Mouse (Mus musculus) midbrain, embryonic 16.5 days (tissue): Measurements from ENCODE around the gene Otud7a. TPM values are rescaled to one million over a fixed set of nuclear protein-coding genes. Genes with fewer than 3 reads are reported as not detected.

Source experiments
- ATAC-seq: fragments of 200-750 bp; cut with Nextera tagmentation; 2 replicates; pipeline ENCODE4 v1.8.0; 2017; ENCODE audit warnings: moderate TSS enrichment
- H3K27ac ChIP-seq: fragments of 300-500 bp; sonication (generic); 2 replicates; pipeline ENCODE4 v1.5.1; 2014; ENCODE audit warnings: mild to moderate bottlenecking, low read length, mixed read lengths
- H3K27me3 ChIP-seq: fragments of 300-500 bp; sonication (generic); 2 replicates; pipeline ENCODE4 v1.6.1; 2014; ENCODE audit warnings: low read depth, low read length, mixed read lengths; ENCODE audit not compliant: control insufficient read depth, insufficient read depth
- H3K36me3 ChIP-seq: fragments of 300-500 bp; sonication (generic); 2 replicates; pipeline ENCODE4 v1.6.1; 2014; ENCODE audit warnings: mild to moderate bottlenecking, low read length, moderate library complexity, mixed read lengths; ENCODE audit not compliant: control insufficient read depth, insufficient read depth
- H3K4me1 ChIP-seq: fragments of 300-500 bp; sonication (generic); 2 replicates; pipeline ENCODE4 v1.6.1; 2014; ENCODE audit warnings: mild to moderate bottlenecking, low read length, mixed read lengths; ENCODE audit not compliant: control insufficient read depth, insufficient read depth
- H3K4me2 ChIP-seq: fragments of 300-500 bp; sonication (generic); 2 replicates; pipeline ENCODE4 v1.6.1; 2014; ENCODE audit warnings: mild to moderate bottlenecking, low read length, mixed read lengths
- H3K4me3 ChIP-seq: fragments of 300-500 bp; sonication (generic); 2 replicates; pipeline ENCODE4 v1.5.1; 2014; ENCODE audit warnings: low read depth, mild to moderate bottlenecking, low read length, moderate library complexity, mixed read lengths
- H3K9ac ChIP-seq: fragments of 300-500 bp; sonication (generic); 2 replicates; pipeline ENCODE4 v1.6.1; 2014; ENCODE audit warnings: low read depth, low read length, mixed read lengths
- H3K9me3 ChIP-seq: fragments of 300-500 bp; sonication (generic); replicated peaks from 2 replicates; pipeline ENCODE4 v1.6.1; 2014; ENCODE audit warnings: mild to moderate bottlenecking, low read length, mixed read lengths; ENCODE audit not compliant: control insufficient read depth, poor library complexity, severe bottlenecking
- WGBS: fragments of 180-500 bp; shearing (Covaris S2); extraction: QIAGEN DNeasy Blood & Tissue Kit; methylation state at CpG from one replicate; pipeline ENCODE4 v1.1.7; 2014; 5-methylcytosine and 5-hydroxymethylcytosine counted together
- polyA plus RNA-seq: library from polyadenylated mRNA; unstranded; fragments of >200 nt; fragmentation: Nextera tagmentation; extraction: Ambion mirVana; gene quantifications from 2 replicates; pipeline ENCODE4 v1.2.1, GENCODE M21; 2015

Otud7a gene
- polyA plus RNA-seq, 1 experiment from 2014 or later = 3.4 TPM

GRCm38 (mm10) chr7:63590305-63590704 is 145.8 kb downstream of the Otud7a start:
- Histone ChIP-seq H3K9ac (no peak overlapping the region), H3K36me3 (no peaks in the 10 kb centered on the region), H3K9me3 (no peaks in the 10 kb centered on the region), H3K4me3 (no peak overlapping the region), H3K27me3 (no peaks in the 10 kb centered on the region), H3K4me1 (no peaks in the 10 kb centered on the region), H3K4me2 (no peak overlapping the region), H3K27ac (no peak overlapping the region)
- 69% methylated on average over 2 of the region's 2 CpGs for WGBS
- no peak for ATAC-seq

GRCm38 (mm10) chr7:63591322-63591721 is 146.8 kb downstream of the Otud7a start:
- ATAC-seq = 0 out of 2 replicates have a peak, but pooled peaks have one; percentile 14
- Histone ChIP-seq H3K9ac (no peak overlapping the region), H3K27me3 (no peaks in the 10 kb centered on the region), H3K4me2 (no peak overlapping the region), H3K4me1 (no peaks in the 10 kb centered on the region), H3K9me3 (no peaks in the 10 kb centered on the region), H3K27ac (no peak overlapping the region), H3K36me3 (no peaks in the 10 kb centered on the region), H3K4me3 (no peak overlapping the region)
- WGBS = 66% methylated on average over 4 of the region's 4 CpGs

DNA sequence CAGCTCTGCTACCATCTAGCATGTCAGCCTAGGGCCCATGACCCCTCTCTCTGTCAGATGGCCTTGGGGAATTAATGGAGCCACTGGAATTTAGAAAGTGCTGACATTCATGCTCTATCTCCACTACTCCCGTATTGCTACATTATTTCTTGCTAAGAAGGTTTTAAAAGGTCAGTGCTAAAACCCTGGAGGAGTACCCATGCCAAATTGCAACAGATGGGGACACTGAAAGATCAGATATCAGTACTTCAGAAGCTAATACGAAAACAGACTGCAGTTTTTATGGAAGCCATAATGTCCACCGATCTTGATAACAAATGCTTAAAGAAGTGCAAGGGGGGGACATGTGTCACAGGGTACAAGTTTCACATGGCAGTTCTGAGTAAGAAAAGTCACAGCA is 147.5 kb downstream of the Otud7a start:
- no peak overlapping the region for H3K4me3 ChIP-seq
- no peaks in the 10 kb centered on the region for H3K4me1 ChIP-seq
- H3K27me3 ChIP-seq = no peaks in the 10 kb centered on the region
- no peak for ATAC-seq
- no peak overlapping the region for H3K4me2 ChIP-seq
- H3K27ac ChIP-seq = no peak overlapping the region
- H3K36me3 ChIP-seq = no peaks in the 10 kb centered on the region
- 65% methylated on average over 3 of the region's 3 CpGs for WGBS
- no peak overlapping the region for H3K9ac ChIP-seq
- no peaks in the 10 kb centered on the region for H3K9me3 ChIP-seq

GRCm38 (mm10) chr7:63604827-63605226 is 160.3 kb downstream of the Otud7a start:
- Histone ChIP-seq H3K4me2 (no peak overlapping the region), H3K4me3 (no peak overlapping the region), H3K36me3 (no peaks in the 10 kb centered on the region), H3K9me3 (no peaks in the 10 kb centered on the region), H3K27ac (no peak overlapping the region), H3K9ac (no peak overlapping the region), H3K4me1 (no peaks in the 10 kb centered on the region), H3K27me3 (no peaks in the 10 kb centered on the region)
- ATAC-seq = no peak
- WGBS = 97% methylated on average over 1 of the region's 1 CpGs

GRCm38 (mm10) chr7:63617018-63617417 is 172.5 kb downstream of the Otud7a start:
- ATAC-seq = no peak
- Histone ChIP-seq H3K27me3 (no peaks in the 10 kb centered on the region), H3K4me1 (no peaks in the 10 kb centered on the region), H3K9me3 (no peaks in the 10 kb centered on the region), H3K4me2 (no peak overlapping the region), H3K27ac (no peak overlapping the region), H3K9ac (no peak overlapping the region), H3K36me3 (peaks cover 2% of the 10 kb centered on the region; the same call in 1 of the 2 replicates), H3K4me3 (no peak overlapping the region)
- WGBS = 91% methylated on average over 3 of the region's 3 CpGs

DNA sequence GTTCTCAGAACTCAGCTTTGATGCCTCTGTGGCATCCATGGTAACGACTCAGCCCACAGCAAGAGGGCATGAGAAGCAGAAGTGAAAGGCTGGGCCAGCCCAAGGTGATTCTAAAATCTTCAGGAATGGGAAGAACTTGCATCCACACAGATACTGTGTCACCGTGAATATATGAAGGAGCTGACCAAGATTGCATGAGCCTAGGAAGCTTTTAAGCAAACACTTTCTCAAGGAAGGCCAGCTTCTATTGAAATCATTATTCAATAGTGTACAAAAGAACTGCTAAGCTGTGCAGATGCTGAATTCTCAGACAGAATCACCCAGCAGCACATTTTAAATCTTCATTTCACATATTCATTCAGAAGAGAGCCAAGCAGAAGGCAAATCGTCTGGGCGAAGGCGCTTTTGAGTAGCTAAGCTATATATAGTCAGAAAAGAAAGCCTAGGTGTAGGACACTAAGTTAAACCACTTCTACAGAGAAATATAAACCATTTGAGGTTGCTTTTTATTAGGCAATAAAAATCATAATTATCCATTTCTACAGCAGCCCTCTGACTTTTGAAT is 176.3 kb downstream of the Otud7a start:
- WGBS = 53% methylated on average over 5 of the region's 5 CpGs
- Histone ChIP-seq H3K4me3 (no peak overlapping the region), H3K9ac (no peak overlapping the region), H3K27ac (peak overlapping the region; percentile 44; the same call in 1 of the 2 replicates), H3K36me3 (peaks cover 2% of the 10 kb centered on the region; the same call in 1 of the 2 replicates), H3K27me3 (no peaks in the 10 kb centered on the region), H3K4me2 (no peak overlapping the region), H3K4me1 (no peaks in the 10 kb centered on the region), H3K9me3 (no peaks in the 10 kb centered on the region)
- ATAC-seq = peak; percentile 57; the same call in 1 of the 2 replicates

DNA sequence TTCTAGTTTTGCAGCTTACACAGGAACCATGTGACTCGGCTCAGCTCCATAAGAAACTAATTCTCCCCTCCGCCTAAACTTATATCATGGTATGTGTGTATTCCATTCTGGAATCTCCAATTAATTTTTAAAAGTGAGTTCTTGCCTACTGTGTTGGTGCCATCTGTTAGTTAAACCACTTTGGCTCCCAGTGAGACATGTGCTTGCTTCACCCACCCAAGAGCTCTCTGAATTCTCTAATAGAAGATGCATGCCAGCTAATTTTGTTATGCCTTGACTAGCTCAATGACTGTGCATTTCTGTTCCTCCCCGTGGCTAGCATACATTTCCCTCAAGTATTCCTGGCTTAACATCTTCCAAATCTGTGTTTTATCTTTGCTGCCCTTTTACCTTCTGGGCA is 193.1 kb downstream of the Otud7a start:
- no peak overlapping the region for H3K4me2 ChIP-seq
- no peak overlapping the region for H3K27ac ChIP-seq
- no peaks in the 10 kb centered on the region for H3K36me3 ChIP-seq
- no peaks in the 10 kb centered on the region for H3K4me1 ChIP-seq
- no peak for ATAC-seq
- 88% methylated on average over 3 of the region's 3 CpGs for WGBS
- H3K4me3 ChIP-seq = no peak overlapping the region
- no peak overlapping the region for H3K9ac ChIP-seq
- H3K9me3 ChIP-seq = no peaks in the 10 kb centered on the region
- no peaks in the 10 kb centered on the region for H3K27me3 ChIP-seq

- Histone ChIP-seq H3K4me2 (no peak overlapping the region), H3K27ac (no peak overlapping the region), H3K27me3 (no peaks in the 10 kb centered on the region), H3K4me3 (no peak overlapping the region), H3K9ac (no peak overlapping the region), H3K9me3 (no peaks in the 10 kb centered on the region), H3K36me3 (no peaks in the 10 kb centered on the region), H3K4me1 (no peaks in the 10 kb centered on the region)
- WGBS = 86% methylated on average over 1 of the region's 1 CpGs
- ATAC-seq = no peak
Observed at GRCm38 (mm10) chr7:63644002-63644401, 199.5 kb downstream of the Otud7a start.

DNA sequence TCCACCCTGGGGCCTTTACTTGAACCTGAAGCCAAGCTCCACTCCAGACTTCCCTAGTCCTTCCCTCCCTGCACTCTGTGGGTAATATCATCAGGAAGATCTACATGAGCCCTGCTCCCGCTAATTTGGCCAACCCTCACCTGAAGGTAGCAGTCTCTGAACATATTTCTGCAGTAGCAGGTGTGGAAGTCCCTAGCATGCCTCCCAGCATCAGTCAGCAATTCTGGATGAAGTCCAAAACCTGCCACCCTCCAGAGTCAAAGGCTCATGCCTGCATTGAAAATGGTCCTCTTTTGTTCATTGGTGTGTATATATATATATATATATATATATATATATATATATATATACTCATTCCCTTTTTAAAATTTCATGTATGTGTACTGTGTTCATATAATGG is 202.6 kb downstream of the Otud7a start:
- ATAC-seq = no peak

More for the DNA sequence above, 202.6 kb downstream of the Otud7a start:
- H3K9ac ChIP-seq = no peak overlapping the region
- WGBS = 82% methylated on average over 1 of the region's 1 CpGs
- peaks cover 3% of the 10 kb centered on the region; the same call in 1 of the 2 replicates for H3K36me3 ChIP-seq
- no peaks in the 10 kb centered on the region for H3K9me3 ChIP-seq
- H3K4me2 ChIP-seq = no peak overlapping the region
- no peaks in the 10 kb centered on the region for H3K27me3 ChIP-seq
- H3K27ac ChIP-seq = no peak overlapping the region
- H3K4me3 ChIP-seq = no peak overlapping the region
- no peaks in the 10 kb centered on the region for H3K4me1 ChIP-seq
